Mouse (Mus musculus) cerebellum, adult 2 months (tissue): Measurements from ENCODE around the gene Nfkb1. TPM values are rescaled to one million over a fixed set of nuclear protein-coding genes. Genes with fewer than 3 reads are reported as not detected.

Experiments used
- DNase-seq, 2 experiments: peaks; one replicate each; pipeline ENCODE4 v3.0.0; 2021
- H3K27ac ChIP-seq: fragments of 200-500 bp; 2 replicates; pipeline ENCODE4 v1.5.1; 2012; ENCODE audit warnings: low read length, control low read depth, inconsistent platforms; ENCODE audit not compliant: insufficient read depth
- H3K27me3 ChIP-seq: fragments of 200-500 bp; 2 replicates; pipeline ENCODE4 v1.6.1; 2012; ENCODE audit warnings: inconsistent platforms, mild to moderate bottlenecking, low read length, moderate library complexity; ENCODE audit not compliant: control insufficient read depth, insufficient read depth
- H3K4me1 ChIP-seq: fragments of 200-500 bp; 2 replicates; pipeline ENCODE4 v1.6.1; 2011; ENCODE audit warnings: low read length; ENCODE audit not compliant: control insufficient read depth, insufficient read depth
- H3K4me3 ChIP-seq: fragments of 200-500 bp; replicated peaks from 2 replicates; pipeline ENCODE3; 2011; ENCODE audit warnings: mild to moderate bottlenecking, low read depth, low read length, control low read depth; ENCODE audit not compliant: insufficient read depth
- CTCF ChIP-seq: fragments of 200-500 bp; IDR thresholded peaks from 2 replicates; pipeline ENCODE4 v1.5.1; 2011; ENCODE audit warnings: low read depth, mild to moderate bottlenecking, control low read depth, low read length, moderate library complexity, borderline replicate concordance; ENCODE audit not compliant: insufficient read depth
- POLR2A ChIP-seq: fragments of 200-500 bp; IDR thresholded peaks from 2 replicates; pipeline ENCODE4 v1.6.1; 2011; ENCODE audit warnings: low read length, control low read depth, borderline replicate concordance; ENCODE audit not compliant: insufficient read depth
- WGBS: fragments of 180-500 bp; shearing (Covaris S2); methylation state at CpG from one replicate; pipeline ENCODE4 v1.1.7; 2018; 5-methylcytosine and 5-hydroxymethylcytosine counted together
- polyA plus RNA-seq: library from polyadenylated mRNA; depleted of rRNA; stranded (reverse); fragments of >200 nt; gene quantifications from 2 replicates; pipeline ENCODE4 v1.2.3, GENCODE M21; 2012; rRNA removed

Nfkb1 gene
- polyA plus RNA-seq, 1 experiment, result 32.7 TPM

DNA sequence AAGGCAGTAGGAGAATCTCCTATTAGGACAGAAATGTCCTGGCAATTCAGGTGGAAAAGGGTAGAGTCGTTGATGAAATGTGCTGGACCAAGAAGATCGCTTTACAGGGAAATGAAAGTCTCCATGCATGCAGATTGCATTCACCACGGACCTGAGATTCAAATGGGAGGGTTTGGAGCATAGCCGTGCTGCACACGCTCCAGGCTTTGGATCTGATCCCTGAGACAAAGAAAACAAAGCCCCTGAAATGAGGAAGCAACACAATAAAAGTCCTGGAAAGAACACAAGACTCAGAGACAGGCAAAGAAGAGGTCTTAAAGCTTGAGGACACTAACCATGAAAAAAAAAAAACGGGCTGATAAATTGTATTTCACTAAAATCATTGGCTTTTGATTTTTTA is 136.2 kb downstream of the Nfkb1 start:
- 55% methylated on average over 6 of the region's 6 CpGs for WGBS
- TF ChIP-seq POLR2A (no peak), CTCF (no peak)
- no peaks in the 10 kb centered on the region for H3K4me1 ChIP-seq
- no peak overlapping the region for H3K27ac ChIP-seq
- H3K27me3 ChIP-seq, result no peaks in the 10 kb centered on the region
- H3K4me3 ChIP-seq, result no peak overlapping the region
- DNase-seq, result no peak

DNA sequence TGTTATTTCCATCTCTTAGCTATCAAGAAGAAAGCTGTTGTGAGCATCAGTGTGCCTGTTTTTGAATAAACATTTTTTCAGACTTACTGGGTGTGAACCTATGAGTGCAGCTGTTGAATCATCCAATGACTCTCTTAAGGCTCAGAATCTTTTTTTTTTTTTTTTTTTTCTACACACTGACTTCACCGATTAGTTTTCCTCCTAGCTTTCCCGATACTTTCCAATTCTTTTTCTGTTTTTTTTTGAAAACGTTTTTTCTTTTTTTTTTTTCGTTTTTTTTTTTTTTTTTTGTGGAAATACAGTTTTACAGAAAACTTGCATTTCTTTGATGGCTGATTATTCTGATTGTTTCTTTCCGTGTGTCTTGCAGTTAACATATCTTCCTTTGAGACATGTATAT is 138.5 kb downstream of the Nfkb1 start:
- Histone ChIP-seq H3K27ac (no peak overlapping the region), H3K4me3 (no peak overlapping the region), H3K4me1 (no peaks in the 10 kb centered on the region), H3K27me3 (no peaks in the 10 kb centered on the region)
- TF ChIP-seq CTCF (no peak), POLR2A (no peak)
- DNase-seq, result no peak
- 81% methylated on average over 5 of the region's 5 CpGs for WGBS

DNA sequence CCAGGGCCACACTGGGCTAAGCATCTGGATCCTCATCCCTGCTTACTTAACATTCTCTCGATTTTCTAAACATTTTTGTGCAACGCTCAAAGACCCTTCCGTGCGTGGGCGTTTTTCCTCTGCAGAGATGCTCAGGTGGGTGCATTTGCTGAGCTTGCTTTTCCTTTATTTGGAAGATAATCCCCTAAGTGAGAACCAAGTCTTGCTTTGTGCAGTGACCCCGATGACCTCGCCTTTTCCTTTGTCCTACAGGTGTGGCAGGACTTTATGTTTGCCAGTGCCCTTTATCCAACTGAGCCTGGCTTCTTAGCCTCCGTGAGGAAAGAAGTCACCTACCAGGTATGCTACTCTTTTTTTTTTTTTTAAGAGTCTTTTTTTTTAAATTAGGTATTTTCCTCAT is 144.0 kb downstream of the Nfkb1 start:
- no peak overlapping the region for H3K4me3 ChIP-seq
- TF ChIP-seq POLR2A (no peak), CTCF (no peak)
- no peak overlapping the region for H3K27ac ChIP-seq
- no peak for DNase-seq
- H3K27me3 ChIP-seq, result no peaks in the 10 kb centered on the region
- WGBS, result 83% methylated on average over 8 of the region's 8 CpGs
- H3K4me1 ChIP-seq, result no peaks in the 10 kb centered on the region

DNA sequence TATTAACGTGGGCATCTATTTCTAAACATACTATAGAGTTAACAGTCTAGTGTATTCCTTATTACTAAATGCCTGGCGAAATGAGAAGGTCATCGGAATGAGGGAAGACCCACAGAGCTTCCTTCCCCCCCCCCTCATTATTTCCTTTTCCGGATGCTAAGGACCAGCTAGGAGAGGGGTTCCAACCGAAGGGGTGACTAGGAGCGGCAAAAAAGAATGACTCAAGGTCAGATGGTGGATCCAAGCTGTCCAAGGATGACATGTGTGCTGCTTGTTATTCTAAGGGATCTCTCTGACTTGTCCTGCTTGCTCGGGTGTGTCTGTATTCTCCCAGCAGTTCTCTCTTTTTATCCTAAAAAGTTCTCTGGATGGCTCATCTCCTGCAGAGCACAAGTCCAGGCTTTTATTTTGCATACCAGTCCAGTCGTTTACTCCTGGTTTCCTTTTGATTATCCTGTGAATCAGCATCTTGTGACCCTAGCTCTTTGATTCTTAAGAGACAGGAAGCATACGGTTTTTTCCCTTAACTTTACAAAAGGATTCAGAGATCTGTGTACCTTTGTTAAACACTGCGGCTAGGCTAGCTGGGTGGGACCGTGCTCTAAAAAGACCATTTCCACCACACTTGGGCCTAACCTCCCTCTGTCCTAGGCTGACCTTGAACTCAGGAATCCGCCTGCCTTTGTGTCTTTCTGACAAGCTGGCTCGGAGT is 145.0 kb downstream of the Nfkb1 start:
- Histone ChIP-seq H3K27me3 (no peaks in the 10 kb centered on the region), H3K4me1 (no peaks in the 10 kb centered on the region), H3K27ac (no peak overlapping the region), H3K4me3 (no peak overlapping the region)
- TF ChIP-seq POLR2A, result no peak
- no peak for TF ChIP-seq CTCF
- 70% methylated on average over 13 of the region's 13 CpGs for WGBS
- no peak for DNase-seq

Other genes with a start within 250 kb of the Nfkb1 start
- 8.8 and 9.8 TPM in 2 replicates for gene Manba, start 205.9 kb downstream of the Nfkb1 start, polyA plus RNA-seq
- gene Slc39a8, start 133.7 kb upstream of the Nfkb1 start, polyA plus RNA-seq, result 2.8 and 3.2 TPM in 2 replicates